Mouse (Mus musculus) CH12.LX (cell line): ENCODE data around the gene Asb8. TPM values are rescaled to one million over a fixed set of nuclear protein-coding genes. Genes with fewer than 3 reads are reported as not detected.

Experiments
- DNase-seq: peaks from one replicate; pipeline ENCODE4 v3.0.0-alpha.2; 2013; ENCODE audit errors: extremely low read depth
- H3K27ac ChIP-seq: 2 replicates; pipeline ENCODE4 v1.5.1; 2012; ENCODE audit warnings: low read depth, mild to moderate bottlenecking, control low read depth, moderate library complexity; ENCODE audit not compliant: insufficient read depth
- H3K27me3 ChIP-seq: replicated peaks from 2 replicates; pipeline ENCODE3; 2012; ENCODE audit warnings: inconsistent platforms
- H3K36me3 ChIP-seq, 2 experiments: replicated peaks in 1 of 2; 2 replicates each; pipeline versions ENCODE3 to v1.6.1; 2012; ENCODE audit warnings: inconsistent platforms in 1 of 2, low read length in 1 of 2, mild to moderate bottlenecking in 1 of 2, mixed read lengths in 1 of 2, moderate library complexity in 1 of 2; ENCODE audit not compliant: control insufficient read depth in 1 of 2, insufficient read depth in 1 of 2
- H3K4me1 ChIP-seq, 2 experiments: 2 replicates each; pipeline ENCODE4 v1.6.1; 2012; ENCODE audit warnings: inconsistent platforms in 1 of 2, moderate library complexity in 1 of 2; ENCODE audit not compliant: insufficient read depth in 2 of 2, control insufficient read depth in 1 of 2
- H3K4me2 ChIP-seq: 2 replicates; pipeline ENCODE4 v1.6.1; 2012; ENCODE audit warnings: low read depth, mild to moderate bottlenecking, control low read depth; ENCODE audit not compliant: poor library complexity, insufficient read depth, severe bottlenecking
- H3K4me3 ChIP-seq, 3 experiments: fragments of 150-350 bp in 1 of 3; sonication (generic) in 1 of 3; replicated peaks in 1 of 3; 2 replicates each; pipeline versions ENCODE3 to v1.5.1; 2011 to 2012; ENCODE audit warnings: low read depth in 2 of 3, low read length in 2 of 3, mild to moderate bottlenecking in 2 of 3, moderate library complexity in 2 of 3, control low read depth in 1 of 3, improper control_type of control experiment in 1 of 3, inconsistent platforms in 1 of 3, mixed read lengths in 1 of 3; ENCODE audit not compliant: poor library complexity in 1 of 3
- H3K79me2 ChIP-seq: replicated peaks from 2 replicates; pipeline ENCODE4 v1.6.1; 2012; ENCODE audit warnings: mild to moderate bottlenecking, moderate library complexity; ENCODE audit not compliant: control insufficient read depth, poor library complexity, insufficient read depth, severe bottlenecking; ENCODE audit errors: extremely low read depth
- H3K9ac ChIP-seq: 2 replicates; pipeline ENCODE4 v1.6.1; 2012; ENCODE audit warnings: low read depth, mild to moderate bottlenecking, control low read depth, moderate library complexity; ENCODE audit not compliant: insufficient read depth
- H3K9me3 ChIP-seq: replicated peaks from 2 replicates; pipeline ENCODE3; 2012; ENCODE audit warnings: low read length, inconsistent platforms, mixed read lengths
- BHLHE40 ChIP-seq: IDR thresholded peaks from 2 replicates; pipeline ENCODE4 v1.6.1; 2011; ENCODE audit warnings: mild to moderate bottlenecking, low read depth, low read length, improper control_type of control experiment
- CHD1 ChIP-seq: IDR thresholded peaks from 2 replicates; pipeline ENCODE4 v1.6.1; 2012; ENCODE audit warnings: low read depth, low read length, improper control_type of control experiment, inconsistent platforms
- CHD2 ChIP-seq: IDR thresholded peaks from 2 replicates; pipeline ENCODE4 v1.6.1; 2011; ENCODE audit warnings: low read length, improper control_type of control experiment
- CTCF ChIP-seq, 2 experiments: IDR thresholded peaks in 1 of 2; conservative IDR thresholded peaks in 1 of 2; 2 replicates each; pipeline ENCODE4 v1.5.1; 2011 to 2012; ENCODE audit warnings: low read depth in 2 of 2, low read length in 2 of 2, improper control_type of control experiment in 1 of 2, inconsistent platforms in 1 of 2, mild to moderate bottlenecking in 1 of 2, moderate library complexity in 1 of 2
- E2F4 ChIP-seq: IDR thresholded peaks from 2 replicates; pipeline ENCODE4 v1.6.1; 2011; ENCODE audit warnings: low read depth, low read length, improper control_type of control experiment; ENCODE audit not compliant: insufficient replicate concordance
- ETS1 ChIP-seq: conservative IDR thresholded peaks from 2 replicates; pipeline ENCODE4 v1.6.1; 2012; ENCODE audit warnings: low read depth, mild to moderate bottlenecking, inconsistent platforms, low read length, improper control_type of control experiment, moderate library complexity
- HCFC1 ChIP-seq: IDR thresholded peaks from 2 replicates; pipeline ENCODE4 v1.6.1; 2012; ENCODE audit warnings: low read depth, mild to moderate bottlenecking, inconsistent platforms, low read length, improper control_type of control experiment
- JUN ChIP-seq: IDR thresholded peaks from 2 replicates; pipeline ENCODE4 v1.6.1; 2011; ENCODE audit warnings: low read depth, mild to moderate bottlenecking, low read length, improper control_type of control experiment, moderate library complexity; ENCODE audit not compliant: insufficient read depth
- JUND ChIP-seq: conservative IDR thresholded peaks from 2 replicates; pipeline ENCODE4 v1.6.1; 2011; ENCODE audit warnings: low read depth, low read length, improper control_type of control experiment
- MAFK ChIP-seq: IDR thresholded peaks from 2 replicates; pipeline ENCODE4 v1.6.1; 2011; ENCODE audit warnings: low read length, improper control_type of control experiment; ENCODE audit not compliant: insufficient replicate concordance
- MAX ChIP-seq: IDR thresholded peaks from 2 replicates; pipeline ENCODE4 v1.6.1; 2011; ENCODE audit warnings: low read length, improper control_type of control experiment
- MAZ ChIP-seq: IDR thresholded peaks from 2 replicates; pipeline ENCODE4 v1.6.1; 2012; ENCODE audit warnings: low read depth, mild to moderate bottlenecking, inconsistent platforms, low read length, improper control_type of control experiment, moderate library complexity
- MXI1 ChIP-seq: IDR thresholded peaks from 2 replicates; pipeline ENCODE4 v1.6.1; 2011; ENCODE audit warnings: mild to moderate bottlenecking, low read depth, low read length, improper control_type of control experiment
- MYC ChIP-seq: IDR thresholded peaks from 2 replicates; pipeline ENCODE4 v1.6.1; 2011; ENCODE audit warnings: low read depth, mild to moderate bottlenecking, improper control_type of control experiment, low read length
- NELFE ChIP-seq: IDR thresholded peaks from 2 replicates; pipeline ENCODE4 v1.6.1; 2011; ENCODE audit warnings: low read depth, low read length, improper control_type of control experiment
- NRF1 ChIP-seq: IDR thresholded peaks from 2 replicates; pipeline ENCODE4 v1.6.1; 2014; ENCODE audit warnings: low read depth, mild to moderate bottlenecking, inconsistent platforms, low read length, improper control_type of control experiment, moderate library complexity
- PAX5 ChIP-seq: IDR thresholded peaks from 2 replicates; pipeline ENCODE4 v1.6.1; 2012; ENCODE audit warnings: low read length, inconsistent platforms, mixed read lengths
- RAD21 ChIP-seq: IDR thresholded peaks from 2 replicates; pipeline ENCODE4 v1.6.1; 2011; ENCODE audit warnings: low read depth, mild to moderate bottlenecking, low read length, improper control_type of control experiment, moderate library complexity
- RCOR1 ChIP-seq: conservative IDR thresholded peaks from 2 replicates; pipeline ENCODE4 v1.6.1; 2012; ENCODE audit warnings: low read depth, mild to moderate bottlenecking, inconsistent platforms, low read length, improper control_type of control experiment
- SMC3 ChIP-seq: IDR thresholded peaks from 2 replicates; pipeline ENCODE4 v1.6.1; 2011; ENCODE audit warnings: low read depth, low read length, improper control_type of control experiment
- TBP ChIP-seq: conservative IDR thresholded peaks from 2 replicates; pipeline ENCODE4 v1.6.1; 2011; ENCODE audit warnings: low read depth, low read length, improper control_type of control experiment
- TCF12 ChIP-seq: IDR thresholded peaks from 2 replicates; pipeline ENCODE4 v1.6.1; 2014; ENCODE audit warnings: low read depth, mild to moderate bottlenecking, inconsistent platforms, low read length, improper control_type of control experiment
- UBTF ChIP-seq: IDR thresholded peaks from 2 replicates; pipeline ENCODE4 v1.6.1; 2012; ENCODE audit warnings: low read depth, mild to moderate bottlenecking, inconsistent platforms, low read length, improper control_type of control experiment, moderate library complexity
- USF1 ChIP-seq: IDR thresholded peaks from 2 replicates; pipeline ENCODE4 v1.6.1; 2014; ENCODE audit warnings: low read depth, mild to moderate bottlenecking, inconsistent platforms, low read length, improper control_type of control experiment
- USF2 ChIP-seq: conservative IDR thresholded peaks from 2 replicates; pipeline ENCODE4 v1.6.1; 2011; ENCODE audit warnings: low read depth, low read length, improper control_type of control experiment
- ZC3H11A ChIP-seq: IDR thresholded peaks from 2 replicates; pipeline ENCODE4 v1.6.1; 2012; ENCODE audit warnings: low read depth, mild to moderate bottlenecking, inconsistent platforms, low read length, improper control_type of control experiment
- ZKSCAN1 ChIP-seq: IDR thresholded peaks from 2 replicates; pipeline ENCODE4 v1.6.1; 2012; ENCODE audit warnings: low read depth, inconsistent platforms, low read length, improper control_type of control experiment, borderline replicate concordance
- ZMIZ1 ChIP-seq: IDR thresholded peaks from 2 replicates; pipeline ENCODE4 v1.6.1; 2012; ENCODE audit warnings: low read depth, mild to moderate bottlenecking, inconsistent platforms, low read length, improper control_type of control experiment
- ZNF384 ChIP-seq: IDR thresholded peaks from 2 replicates; pipeline ENCODE4 v1.6.1; 2012; ENCODE audit warnings: low read depth, low read length, improper control_type of control experiment, inconsistent platforms
- dilution Hi-C: fragments of 300-500 bp; cut with MboI; formaldehyde crosslinking; loops from 2 replicates; pipeline ENCODE4 v1.14.3; 2020; ENCODE audit warnings: low sequenced_read_pairs; ENCODE audit not compliant: extremely low pct_unique_long_range_greater_than_20kb, extremely low pct_ligation_motif_present
- in situ Hi-C: fragments of 300-500 bp; cut with MboI; formaldehyde crosslinking; loops from 3 replicates; pipeline ENCODE4 v1.14.3; 2019; ENCODE audit warnings: low sequenced_read_pairs, low pct_ligation_motif_present, low pct_unique_long_range_greater_than_20kb, mixed read lengths
- polyA plus RNA-seq: library from polyadenylated mRNA; unstranded; fragments of >175 nt; gene quantifications from 2 replicates; pipeline ENCODE4 v1.2.1, GENCODE M21; 2012; ENCODE audit warnings: low read depth; ENCODE audit not compliant: insufficient read length
- total RNA-seq, 2 experiments: library from RNA; depleted of rRNA; stranded (reverse); fragments of 300-350 nt in 1 of 2; fragments of >200 nt in 1 of 2; gene quantifications; 2 replicates each; pipeline ENCODE4 v1.2.3; 2012 to 2014

The Asb8 gene
- total and polyA plus RNA-seq, 3 experiments = 20.5 to 32.5 (median 27.7) TPM

DNA sequence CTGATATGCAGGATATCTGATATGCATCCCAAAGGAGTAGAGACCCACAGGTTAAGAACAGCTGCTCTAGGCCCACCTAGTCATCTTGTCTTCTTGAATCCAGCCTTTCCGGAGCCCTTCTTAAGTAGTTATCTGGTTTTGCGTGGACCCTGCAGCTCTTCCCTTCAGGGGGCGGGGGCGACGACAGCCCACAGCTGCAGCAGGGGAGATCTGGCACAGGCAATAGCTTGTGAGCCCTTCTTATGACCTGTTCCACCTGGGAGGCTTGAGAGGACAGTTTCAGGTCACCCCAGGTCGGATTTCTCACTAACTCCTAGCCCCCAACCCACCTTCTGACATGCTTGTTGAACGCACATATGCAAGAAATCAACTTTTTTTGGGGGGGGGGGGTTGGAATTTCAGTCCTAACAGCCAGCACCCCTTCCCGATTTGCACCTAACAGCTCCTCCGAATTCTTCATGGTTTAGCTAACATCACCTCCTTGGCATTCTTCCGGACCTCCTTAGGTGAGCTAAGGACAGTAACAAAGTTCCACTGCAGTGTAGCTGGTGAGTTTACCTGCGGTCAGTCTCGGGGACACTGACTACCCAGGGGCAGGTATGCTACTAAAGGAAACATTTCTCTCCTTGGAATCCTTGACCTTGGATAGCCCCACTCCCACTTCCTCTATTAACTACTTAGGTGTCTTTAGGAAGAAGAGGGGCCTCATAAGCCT lies 16.6 kb upstream of the Asb8 start:
- Histone ChIP-seq H3K9ac (no peak overlapping the region), H3K4me2 (no peak overlapping the region), H3K79me2 (no peaks in the 10 kb centered on the region), H3K4me3 (no peak overlapping the region), H3K9me3 (no peaks in the 10 kb centered on the region), H3K27me3 (peaks cover 88% of the 10 kb centered on the region), H3K36me3 (no peaks in the 10 kb centered on the region), H3K4me1 (peaks cover 0 to 19% of the 10 kb centered on the region in 2 experiments; a peak in 2 of 4 replicates), H3K27ac (no peak overlapping the region)
- DNase-seq = no peak
- in situ Hi-C loops = loop anchor here (10.0 kb wide), 3 partner anchors 203 to 323 kb away; partner anchors contain the start of gene Olfr283
- dilution Hi-C loops = no loop called here
- 0 out of 2 replicates have a peak, but pooled peaks have one; percentile 1 for TF ChIP-seq E2F4
- TF ChIP-seq SMC3 = no peak
- TF ChIP-seq MXI1 = no peak
- no peak for TF ChIP-seq MAFK
- no peak for TF ChIP-seq MYC
- no peak for TF ChIP-seq BHLHE40

DNA sequence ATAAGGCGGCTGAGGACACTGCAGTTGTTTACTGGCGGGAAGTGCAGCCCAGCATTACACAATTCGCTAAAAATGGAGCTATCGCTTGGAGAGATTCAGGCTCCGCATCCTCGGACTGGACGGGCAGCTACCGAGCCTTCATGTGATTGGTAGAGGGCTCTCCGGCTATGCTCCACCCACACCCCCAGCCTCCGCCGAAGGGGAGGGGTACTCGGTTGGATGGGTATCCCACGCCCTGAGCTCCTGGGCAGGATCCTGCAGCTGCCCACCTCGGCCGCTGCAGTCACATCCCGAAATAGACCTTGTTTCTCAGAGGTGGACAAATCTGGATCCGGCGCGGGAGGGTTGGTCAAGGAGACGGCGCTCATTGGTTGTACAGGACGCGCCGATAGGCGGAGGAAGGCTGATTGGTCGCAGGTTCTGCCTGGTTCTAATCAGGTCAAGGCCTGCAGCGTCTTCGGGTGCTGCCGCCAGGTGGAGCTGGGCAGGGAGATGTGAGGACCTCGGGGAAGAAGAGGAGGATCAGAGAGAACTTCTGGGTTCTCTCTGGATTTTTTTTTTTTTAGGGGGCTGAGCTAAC lies 15.8 kb upstream of the Asb8 start:
- Histone ChIP-seq H3K27me3 (peaks cover 88% of the 10 kb centered on the region), H3K27ac (no peak overlapping the region), H3K4me1 (peaks cover 0 to 19% of the 10 kb centered on the region in 2 experiments; a peak in 2 of 4 replicates), H3K4me2 (peak overlapping the region; percentile 88), H3K79me2 (no peaks in the 10 kb centered on the region), H3K4me3 (peak overlapping the region; percentile 58 to 59 (median 59)), H3K9me3 (no peaks in the 10 kb centered on the region), H3K36me3 (no peaks in the 10 kb centered on the region), H3K9ac (peak overlapping the region; percentile 4; the same call in 1 of the 2 replicates)
- DNase-seq = peak; percentile 96
- dilution Hi-C loops (no loop called here), in situ Hi-C loops (loop anchor here (10.0 kb wide), 3 partner anchors 204 to 324 kb away; partner anchors contain the start of gene Olfr283)
- TF ChIP-seq MYC (peak; percentile 45; the same call in 1 of the 2 replicates), ZNF384 (peak; percentile 90), NELFE (peak; percentile 41; the same call in 1 of the 2 replicates), UBTF (no peak), MAFK (no peak), TCF12 (peak; percentile 54; the same call in 1 of the 2 replicates), JUND (no peak; the same call in 1 of the 2 replicates), CHD1 (no peak), JUN (no peak), USF2 (no peak), ZKSCAN1 (no peak), SMC3 (peak; percentile 98), USF1 (no peak), RAD21 (peak; percentile 74), RCOR1 (no peak), BHLHE40 (no peak), CTCF (conservative IDR thresholded peaks at IDR 0.05 in 1 of 2, IDR thresholded peaks at IDR 0.05 in 1 of 2; ENCODE audit: low read depth in 2 of 2, low read length in 2 of 2) (peak; percentile 35 to 96; a peak in 3 of 4 replicates), MAZ (no peak), CHD2 (peak; percentile 57; the same call in 1 of the 2 replicates), ETS1 (no peak), ZC3H11A (peak; percentile 31), NRF1 (no peak), ZMIZ1 (no peak), MAX (peak; percentile 65; the same call in 1 of the 2 replicates), PAX5 (no peak), TBP (0 out of 2 replicates have a peak, but pooled peaks have one; percentile 56), HCFC1 (no peak)
